Mouse (Mus musculus): ENCODE data around the gene Slc35d3. TPM values are rescaled to one million over a fixed set of nuclear protein-coding genes. Genes with fewer than 3 reads are reported as not detected.

Slc35d3 gene
- polyA plus RNA-seq, 1 experiment from 2014 or later, result 0.90 TPM

- no peaks in the 10 kb centered on the region for H3K36me3 ChIP-seq
- WGBS, result 53% methylated on average over 3 of the region's 3 CpGs
- H3K4me3 ChIP-seq, result no peak overlapping the region
- H3K27me3 ChIP-seq (ENCODE audit: low read depth, poor library complexity, severe bottlenecking), result no peaks in the 10 kb centered on the region
- H3K4me1 ChIP-seq, result 0 out of 2 replicates have a peak, but pooled peaks cover 8% of the 10 kb centered on the region
- H3K9me3 ChIP-seq (replicated peaks), result no peaks in the 10 kb centered on the region
- no peak for DNase-seq (ENCODE audit: low spot score)
- H3K27ac ChIP-seq (replicated peaks), result no peak overlapping the region
Observed at GRCm38 (mm10) chr10:19820986-19821385, 30.3 kb downstream of the Slc35d3 start.

- 71% methylated on average over 16 of the region's 16 CpGs for WGBS
- Histone ChIP-seq H3K36me3 (no peaks in the 10 kb centered on the region), H3K27me3 (ENCODE audit: low read depth, poor library complexity, severe bottlenecking) (no peaks in the 10 kb centered on the region), H3K4me3 (no peak overlapping the region), H3K27ac (replicated peaks) (no peak overlapping the region), H3K4me1 (peaks cover 11% of the 10 kb centered on the region; the same call in 1 of the 2 replicates), H3K9me3 (replicated peaks) (no peaks in the 10 kb centered on the region)
- DNase-seq (ENCODE audit: low spot score), result no peak
Observed at GRCm38 (mm10) chr10:19818723-19819355, 32.4 kb downstream of the Slc35d3 start.

GRCm38 (mm10) chr10:19815371-19815770 lies 35.9 kb downstream of the Slc35d3 start:
- Histone ChIP-seq H3K27ac (replicated peaks) (no peak overlapping the region), H3K27me3 (ENCODE audit: low read depth, poor library complexity, severe bottlenecking) (no peaks in the 10 kb centered on the region), H3K9me3 (replicated peaks) (no peaks in the 10 kb centered on the region), H3K4me3 (no peak overlapping the region), H3K36me3 (no peaks in the 10 kb centered on the region), H3K4me1 (peaks cover 11% of the 10 kb centered on the region; the same call in 1 of the 2 replicates)
- WGBS, result 65% methylated on average over 8 of the region's 8 CpGs
- DNase-seq (ENCODE audit: low spot score), result no peak

GRCm38 (mm10) chr10:19811436-19812172 lies 39.7 kb downstream of the Slc35d3 start:
- no peak for DNase-seq (ENCODE audit: low spot score)
- WGBS, result 68% methylated on average over 9 of the region's 9 CpGs

GRCm38 (mm10) chr10:19804763-19805162 lies 46.5 kb downstream of the Slc35d3 start:
- H3K4me1 ChIP-seq, result no peaks in the 10 kb centered on the region
- no peak for DNase-seq (ENCODE audit: low spot score)
- no peak overlapping the region for H3K27ac ChIP-seq (replicated peaks)
- H3K4me3 ChIP-seq, result no peak overlapping the region
- no peaks in the 10 kb centered on the region for H3K27me3 ChIP-seq (ENCODE audit: low read depth, poor library complexity, severe bottlenecking)
- 92% methylated on average over 7 of the region's 7 CpGs for WGBS
- H3K9me3 ChIP-seq (replicated peaks), result no peaks in the 10 kb centered on the region
- H3K36me3 ChIP-seq, result no peaks in the 10 kb centered on the region

More at GRCm38 (mm10) chr10:19811436-19812172, 39.7 kb downstream of the Slc35d3 start:
- Histone ChIP-seq H3K36me3 (no peaks in the 10 kb centered on the region), H3K4me1 (peaks cover 3% of the 10 kb centered on the region; the same call in 1 of the 2 replicates), H3K27me3 (ENCODE audit: low read depth, poor library complexity, severe bottlenecking) (no peaks in the 10 kb centered on the region), H3K27ac (replicated peaks) (no peak overlapping the region), H3K4me3 (no peak overlapping the region), H3K9me3 (replicated peaks) (no peaks in the 10 kb centered on the region)

GRCm38 (mm10) chr10:19802958-19803357 lies 48.3 kb downstream of the Slc35d3 start:
- Histone ChIP-seq H3K27me3 (ENCODE audit: low read depth, poor library complexity, severe bottlenecking) (no peaks in the 10 kb centered on the region), H3K9me3 (replicated peaks) (peaks cover 3% of the 10 kb centered on the region), H3K27ac (replicated peaks) (no peak overlapping the region), H3K36me3 (no peaks in the 10 kb centered on the region), H3K4me1 (no peaks in the 10 kb centered on the region), H3K4me3 (no peak overlapping the region)
- 84% methylated on average over 7 of the region's 7 CpGs for WGBS
- DNase-seq (ENCODE audit: low spot score), result no peak

Other genes with a start within 250 kb of the Slc35d3 start
- not detected in 2 replicates for gene Il22ra2, start 229.5 kb downstream of the Slc35d3 start, polyA plus RNA-seq (2016; fragmentation: Nextera tagmentation; extraction: Ambion mirVana)
- 0.06 and 0.12 TPM in 2 replicates for gene Il20ra, start 138.9 kb downstream of the Slc35d3 start, polyA plus RNA-seq (2016; fragmentation: Nextera tagmentation; extraction: Ambion mirVana)
- 31.2 and 33.1 TPM in 2 replicates for gene Pex7, start 56.2 kb upstream of the Slc35d3 start, polyA plus RNA-seq (2016; fragmentation: Nextera tagmentation; extraction: Ambion mirVana)
- 0.32 and 0.34 TPM in 2 replicates for gene Map3k5, start 83.0 kb upstream of the Slc35d3 start, polyA plus RNA-seq (2016; fragmentation: Nextera tagmentation; extraction: Ambion mirVana)